Mouse (Mus musculus): Measurements from ENCODE around the gene Zic5.

Zic5 gene

GRCm38 (mm10) chr14:122464763-122465741 is at the start of gene Zic5:
Gene Zic5 (minus strand): TSS chr14:122465677.
- DNase-seq, result no peak

GRCm38 (mm10) chr14:122513511-122514036 is 48.1 kb upstream of the Zic5 start:
- no peak for DNase-seq

GRCm38 (mm10) chr14:122511519-122511918 is 46.0 kb upstream of the Zic5 start:
- no peak for DNase-seq

GRCm38 (mm10) chr14:122509058-122509457 is 43.6 kb upstream of the Zic5 start:
- no peak for DNase-seq

GRCm38 (mm10) chr14:122492015-122492414 is 26.5 kb upstream of the Zic5 start:
- DNase-seq, result no peak

GRCm38 (mm10) chr14:122491521-122491920 is 26.0 kb upstream of the Zic5 start:
- no peak for DNase-seq

GRCm38 (mm10) chr14:122490441-122491328 is 25.2 kb upstream of the Zic5 start, which contains the start of gene Gm10837:
Gene Gm10837 (plus strand): TSS chr14:122490586.
- DNase-seq, result no peak

- no peak for DNase-seq
Measured at GRCm38 (mm10) chr14:122489686-122490414, 24.4 kb upstream of the Zic5 start.

- no peak for DNase-seq
Measured at GRCm38 (mm10) chr14:122489041-122489440, 23.6 kb upstream of the Zic5 start.

GRCm38 (mm10) chr14:122487366-122487765 is 21.9 kb upstream of the Zic5 start:
- no peak for DNase-seq

- DNase-seq, result no peak
Measured at GRCm38 (mm10) chr14:122486611-122487010, 21.1 kb upstream of the Zic5 start.

- no peak for DNase-seq
Measured at GRCm38 (mm10) chr14:122485635-122486181, 20.2 kb upstream of the Zic5 start.

- DNase-seq, result no peak
Measured at GRCm38 (mm10) chr14:122484844-122485551, 19.5 kb upstream of the Zic5 start.

- no peak for DNase-seq
Measured at GRCm38 (mm10) chr14:122484458-122484843, 19.0 kb upstream of the Zic5 start.

- DNase-seq, result no peak
Measured at GRCm38 (mm10) chr14:122483556-122484421, 18.3 kb upstream of the Zic5 start.

- no peak for DNase-seq
Measured at GRCm38 (mm10) chr14:122483024-122483385, 17.5 kb upstream of the Zic5 start.

- DNase-seq, result no peak
Measured at GRCm38 (mm10) chr14:122482081-122483023, 16.9 kb upstream of the Zic5 start.

GRCm38 (mm10) chr14:122481181-122481580 is 15.7 kb upstream of the Zic5 start:
- DNase-seq, result no peak

- no peak for DNase-seq
Measured at GRCm38 (mm10) chr14:122480355-122480754, 14.9 kb upstream of the Zic5 start.

Data from spleen, adult 18-20 months (tissue).